Mouse (Mus musculus) layer of hippocampus, adult 2 months (tissue): ENCODE results near the gene Litaf. TPM values are rescaled to one million over a fixed set of nuclear protein-coding genes. Genes with fewer than 3 reads are reported as not detected.
"Not testable (repeated sequence)": the region's sequence is repeated elsewhere in the genome, so short reads cannot be mapped to it uniquely, and the experiment has no call there.

Experiments used
- DNase-seq, 2 experiments: peaks; one replicate each; pipeline ENCODE4 v3.0.0; 2022; ENCODE audit warnings: low spot score in 2 of 2
- H3K27ac ChIP-seq: fragments of 200-600 bp; 2 replicates; pipeline ENCODE4 v1.8.1; 2022
- H3K4me3 ChIP-seq: fragments of 200-600 bp; 2 replicates; pipeline ENCODE4 v1.8.1; 2022; ENCODE audit warnings: mild to moderate bottlenecking
- CTCF ChIP-seq: fragments of 200-600 bp; conservative IDR thresholded peaks from 2 replicates; pipeline ENCODE4 v1.8.1; 2022; ENCODE audit warnings: antibody characterized with exemption, mild to moderate bottlenecking, moderate library complexity
- total RNA-seq, 2 experiments: library from RNA; stranded (reverse); gene quantifications; 2 replicates each; pipeline ENCODE4 v1.2.3; 2021

Gene Litaf
- total RNA-seq, 2 experiments from 2014 or later: 14.1 to 14.5 TPM

- Histone ChIP-seq H3K4me3 (no peak overlapping the region), H3K27ac (no peak overlapping the region)
- peak; percentile 76 to 84 for DNase-seq
- TF ChIP-seq CTCF: peak; percentile 100
Measured at GRCm38 (mm10) chr16:11034193-11034803, 31.7 kb downstream of the Litaf start.

- H3K4me3 ChIP-seq: no peak overlapping the region
- TF ChIP-seq CTCF: peak; percentile 54
- no peak overlapping the region for H3K27ac ChIP-seq
- no peak for DNase-seq
Measured at GRCm38 (mm10) chr16:11031320-11031719, 34.6 kb downstream of the Litaf start.

- DNase-seq: no peak
- no peak for TF ChIP-seq CTCF
- Histone ChIP-seq H3K27ac (no peak overlapping the region), H3K4me3 (no peak overlapping the region)
Measured at GRCm38 (mm10) chr16:11030844-11031243, 35.1 kb downstream of the Litaf start.

- H3K27ac ChIP-seq: no peak overlapping the region
Measured at GRCm38 (mm10) chr16:11028206-11028605, 37.8 kb downstream of the Litaf start.

GRCm38 (mm10) chr16:11024841-11025240 lies 41.1 kb downstream of the Litaf start:
- H3K27ac ChIP-seq: no peak overlapping the region
- DNase-seq: no peak
- no peak overlapping the region for H3K4me3 ChIP-seq
- no peak for TF ChIP-seq CTCF

More at GRCm38 (mm10) chr16:11028206-11028605, 37.8 kb downstream of the Litaf start:
- no peak overlapping the region for H3K4me3 ChIP-seq
- no peak for TF ChIP-seq CTCF
- no peak for DNase-seq

DNA sequence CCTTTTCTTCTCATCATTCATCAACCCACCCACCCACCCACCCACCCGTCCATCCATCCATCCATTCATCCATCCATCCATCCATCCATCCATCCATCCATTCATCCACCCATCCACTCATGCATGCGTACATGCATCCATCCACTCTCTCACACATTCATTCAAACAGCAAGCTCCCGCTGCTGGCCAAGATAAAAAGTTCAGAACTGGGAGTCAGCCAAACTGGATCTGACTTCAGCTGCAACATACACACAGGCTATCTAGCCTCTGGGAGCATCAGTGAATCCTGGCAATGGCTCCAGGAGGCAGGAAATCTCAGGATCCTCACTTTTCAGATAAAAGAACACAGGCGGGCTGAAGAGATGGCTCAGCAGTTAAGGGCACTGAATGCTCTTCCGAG lies 42.3 kb downstream of the Litaf start:
- Histone ChIP-seq H3K4me3 (no peak overlapping the region), H3K27ac (no peak overlapping the region)
- TF ChIP-seq CTCF: no peak
- DNase-seq: no peak

GRCm38 (mm10) chr16:11022113-11022489 lies 43.9 kb downstream of the Litaf start:
- no peak for DNase-seq
- no peak for TF ChIP-seq CTCF
- H3K27ac ChIP-seq: no peak overlapping the region; the same call in 1 of the 2 replicates
- no peak overlapping the region for H3K4me3 ChIP-seq

GRCm38 (mm10) chr16:11021403-11022112 lies 44.4 kb downstream of the Litaf start:
- peak overlapping the region; percentile 43; the same call in 1 of the 2 replicates for H3K27ac ChIP-seq
- no peak for TF ChIP-seq CTCF
- DNase-seq: no peak
- no peak overlapping the region for H3K4me3 ChIP-seq

GRCm38 (mm10) chr16:11017807-11018595 lies 48.0 kb downstream of the Litaf start:
- no peak for DNase-seq
- TF ChIP-seq CTCF: no peak
- Histone ChIP-seq H3K27ac (no peak overlapping the region), H3K4me3 (no peak overlapping the region)

DNA sequence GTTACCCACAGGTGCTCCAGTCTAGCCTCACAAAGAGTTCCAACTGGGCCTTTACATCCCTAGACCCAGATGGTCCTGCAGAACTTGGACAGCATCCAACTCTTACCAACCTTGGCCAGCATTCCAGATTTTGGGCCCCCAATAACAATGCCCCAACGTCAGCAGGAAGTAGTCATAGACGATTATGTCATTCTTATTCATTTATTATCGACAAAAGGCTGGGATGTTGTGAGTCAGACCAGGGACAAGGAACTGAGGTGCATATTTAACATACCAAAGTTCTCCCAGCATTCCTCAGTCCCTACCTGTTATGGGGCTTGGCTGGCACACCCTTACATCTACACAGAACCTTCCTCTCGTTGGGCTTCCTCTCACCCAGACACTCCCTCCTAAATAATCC lies 49.6 kb downstream of the Litaf start:
- no peak overlapping the region for H3K4me3 ChIP-seq
- no peak overlapping the region for H3K27ac ChIP-seq
- no peak for TF ChIP-seq CTCF
- no peak for DNase-seq

DNA sequence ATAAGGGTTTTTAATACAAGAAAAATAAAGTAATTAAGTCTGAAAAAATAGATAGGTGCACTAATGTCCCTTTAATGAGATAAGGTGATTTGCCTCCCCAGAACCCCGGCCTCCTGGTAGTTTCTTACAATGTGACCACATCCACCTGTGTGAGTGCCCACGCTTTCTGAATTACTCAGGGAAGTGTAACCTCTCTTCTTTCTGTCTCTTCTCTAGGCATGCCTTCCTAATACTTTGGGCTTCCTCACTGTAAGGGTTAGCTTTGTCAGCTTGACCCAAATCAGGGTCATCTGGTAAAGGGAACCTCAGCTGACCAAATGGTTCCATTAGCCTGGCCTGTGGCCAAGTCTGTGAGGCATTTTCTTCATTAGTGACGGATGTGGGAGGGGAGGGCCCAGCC lies 51.5 kb downstream of the Litaf start:
- H3K27ac ChIP-seq: no peak overlapping the region
- DNase-seq: no peak
- no peak for TF ChIP-seq CTCF
- no peak overlapping the region for H3K4me3 ChIP-seq

- not testable (repeated sequence) for DNase-seq, H3K4me3 ChIP-seq, H3K27ac ChIP-seq
Measured at GRCm38 (mm10) chr16:11013464-11014147, 52.4 kb downstream of the Litaf start.
